Mouse (Mus musculus) stomach, embryonic 16.5 days (tissue): Measurements from ENCODE around the gene Spen. TPM values are rescaled to one million over a fixed set of nuclear protein-coding genes. Genes with fewer than 3 reads are reported as not detected.
A peak's percentile ranks its signal among the peaks of the same experiment; 100 is the strongest.
"Not testable (repeated sequence)": the region's sequence is repeated elsewhere in the genome, so short reads cannot be mapped to it uniquely, and the experiment has no call there.

ENCODE experiments used
- ATAC-seq: fragments of 200-750 bp; cut with Nextera tagmentation; 2 replicates; pipeline ENCODE4 v1.8.0; 2017; ENCODE audit warnings: moderate number of reproducible peaks, moderate TSS enrichment; ENCODE audit not compliant: insufficient read depth, low FRiP score
- H3K27ac ChIP-seq: fragments of 300-500 bp; sonication (generic); 2 replicates; pipeline ENCODE4 v1.5.1; 2014; ENCODE audit warnings: low read length
- H3K27me3 ChIP-seq: fragments of 300-500 bp; sonication (generic); 2 replicates; pipeline ENCODE4 v1.6.1; 2014; ENCODE audit warnings: low read length, control low read depth, mixed read lengths; ENCODE audit not compliant: control insufficient read depth, insufficient read depth
- H3K36me3 ChIP-seq: fragments of 300-500 bp; sonication (generic); 2 replicates; pipeline ENCODE4 v1.6.1; 2014; ENCODE audit warnings: low read length; ENCODE audit not compliant: control insufficient read depth, insufficient read depth
- H3K4me1 ChIP-seq: fragments of 300-500 bp; sonication (generic); 2 replicates; pipeline ENCODE4 v1.6.1; 2014; ENCODE audit warnings: low read length, control low read depth, mixed read lengths; ENCODE audit not compliant: control insufficient read depth, insufficient read depth
- H3K4me2 ChIP-seq: fragments of 300-500 bp; sonication (generic); 2 replicates; pipeline ENCODE4 v1.6.1; 2014; ENCODE audit warnings: low read depth, low read length, mixed read lengths
- H3K4me3 ChIP-seq: fragments of 300-500 bp; sonication (generic); replicated peaks from 2 replicates; pipeline ENCODE4 v1.5.1; 2014; ENCODE audit warnings: mild to moderate bottlenecking, low read length
- H3K9ac ChIP-seq: fragments of 300-500 bp; sonication (generic); 2 replicates; pipeline ENCODE4 v1.6.1; 2014; ENCODE audit warnings: low read length
- H3K9me3 ChIP-seq: fragments of 300-500 bp; sonication (generic); replicated peaks from 2 replicates; pipeline ENCODE4 v1.6.1; 2016; ENCODE audit warnings: low read length, control low read depth; ENCODE audit not compliant: control insufficient read depth
- WGBS: fragments of 180-500 bp; shearing (Covaris S2); extraction: QIAGEN DNeasy Blood & Tissue Kit; methylation state at CpG from one replicate; pipeline ENCODE4 v1.1.7; 2014; 5-methylcytosine and 5-hydroxymethylcytosine counted together
- polyA plus RNA-seq: library from polyadenylated mRNA; unstranded; fragments of >200 nt; fragmentation: Nextera tagmentation; extraction: Ambion mirVana; gene quantifications from 2 replicates; pipeline ENCODE4 v1.2.1, GENCODE M21; 2015

The Spen gene
- polyA plus RNA-seq, 1 experiment from 2014 or later: 6.2 TPM

GRCm38 (mm10) chr4:141564660-141565059, 26.3 kb upstream of the Spen start:
- H3K4me2 ChIP-seq: no peak overlapping the region
- 81% methylated on average over 3 of the region's 3 CpGs for WGBS
- no peak overlapping the region for H3K4me3 ChIP-seq
- H3K27me3 ChIP-seq: no peaks in the 10 kb centered on the region
- peak overlapping the region; percentile 2; the same call in 1 of the 2 replicates for H3K27ac ChIP-seq
- no peaks in the 10 kb centered on the region for H3K9me3 ChIP-seq
- H3K4me1 ChIP-seq: peaks cover 1% of the 10 kb centered on the region
- ATAC-seq: no peak
- no peak overlapping the region for H3K9ac ChIP-seq
- H3K36me3 ChIP-seq: no peaks in the 10 kb centered on the region

- Histone ChIP-seq H3K9ac (no peak overlapping the region), H3K27ac (no peak overlapping the region), H3K4me3 (no peak overlapping the region), H3K9me3 (no peaks in the 10 kb centered on the region), H3K36me3 (no peaks in the 10 kb centered on the region), H3K27me3 (no peaks in the 10 kb centered on the region), H3K4me2 (no peak overlapping the region), H3K4me1 (peaks cover 6% of the 10 kb centered on the region)
- no peak for ATAC-seq
- WGBS: 90% methylated on average over 4 of the region's 4 CpGs
Observed at GRCm38 (mm10) chr4:141564209-141564608, 25.8 kb upstream of the Spen start.

DNA sequence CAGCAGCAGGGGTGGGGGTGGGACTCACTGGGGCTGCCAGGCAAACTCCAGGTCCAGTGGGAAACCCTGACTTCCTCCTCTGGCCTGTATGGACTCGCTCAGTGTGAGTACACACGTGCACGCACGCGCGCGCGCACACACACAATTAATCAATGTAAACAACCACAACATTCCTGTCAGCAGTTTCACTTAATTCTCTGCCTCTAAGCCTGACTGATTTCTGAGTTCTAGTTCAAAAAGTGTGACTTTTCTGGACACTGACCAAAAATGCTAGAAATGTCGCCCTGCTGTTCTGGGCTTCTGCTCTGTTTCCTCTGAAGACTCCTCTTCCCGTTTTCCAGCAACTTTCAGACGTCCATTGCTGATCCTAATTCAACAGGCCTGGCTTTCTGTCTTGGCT, 23.9 kb upstream of the Spen start:
- ATAC-seq: no peak
- H3K27ac ChIP-seq: no peak overlapping the region
- no peaks in the 10 kb centered on the region for H3K9me3 ChIP-seq
- no peaks in the 10 kb centered on the region for H3K27me3 ChIP-seq
- WGBS: 70% methylated on average over 11 of the region's 11 CpGs
- no peak overlapping the region for H3K4me2 ChIP-seq
- H3K4me1 ChIP-seq: peaks cover 19% of the 10 kb centered on the region
- H3K9ac ChIP-seq: no peak overlapping the region
- H3K4me3 ChIP-seq: no peak overlapping the region
- H3K36me3 ChIP-seq: no peaks in the 10 kb centered on the region

GRCm38 (mm10) chr4:141561331-141561919, 23.0 kb upstream of the Spen start:
- H3K27ac ChIP-seq, ATAC-seq: not testable (repeated sequence)
- 75% methylated on average over 5 of the region's 5 CpGs for WGBS

DNA sequence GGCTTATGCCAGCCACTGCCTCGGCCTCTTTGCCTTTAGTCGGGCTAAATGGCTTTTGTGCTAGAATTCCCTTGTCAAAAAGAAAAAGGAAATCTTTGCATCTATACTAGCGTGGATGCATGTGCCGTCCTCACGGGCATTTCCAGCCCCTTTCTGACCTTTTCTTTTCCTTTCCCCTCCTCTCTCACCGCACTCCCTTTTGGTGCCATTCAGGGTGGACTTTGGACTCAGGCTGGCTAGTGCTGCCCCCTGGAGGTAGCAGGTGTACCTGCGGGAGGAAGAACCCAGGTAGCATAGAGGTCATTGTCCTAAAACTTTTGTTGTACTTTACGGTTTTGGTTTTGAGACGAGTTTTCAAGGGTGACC, 21.5 kb upstream of the Spen start:
- 2% methylated on average over 9 of the region's 9 CpGs for WGBS
- Histone ChIP-seq H3K9ac (peak overlapping the region; percentile 69), H3K4me2 (peak overlapping the region; percentile 88), H3K9me3 (no peaks in the 10 kb centered on the region), H3K27ac (peak overlapping the region; percentile 97), H3K4me3 (peak overlapping the region; percentile 47), H3K36me3 (no peaks in the 10 kb centered on the region), H3K4me1 (peaks cover 19% of the 10 kb centered on the region), H3K27me3 (no peaks in the 10 kb centered on the region)
- ATAC-seq: peak; percentile 52

More at GRCm38 (mm10) chr4:141561331-141561919, 23.0 kb upstream of the Spen start:
- not testable (repeated sequence) for H3K4me3 ChIP-seq, H3K9me3 ChIP-seq, H3K27me3 ChIP-seq, H3K9ac ChIP-seq, H3K36me3 ChIP-seq, H3K4me2 ChIP-seq
- H3K4me1 ChIP-seq: peaks cover 19% of the 10 kb centered on the region

DNA sequence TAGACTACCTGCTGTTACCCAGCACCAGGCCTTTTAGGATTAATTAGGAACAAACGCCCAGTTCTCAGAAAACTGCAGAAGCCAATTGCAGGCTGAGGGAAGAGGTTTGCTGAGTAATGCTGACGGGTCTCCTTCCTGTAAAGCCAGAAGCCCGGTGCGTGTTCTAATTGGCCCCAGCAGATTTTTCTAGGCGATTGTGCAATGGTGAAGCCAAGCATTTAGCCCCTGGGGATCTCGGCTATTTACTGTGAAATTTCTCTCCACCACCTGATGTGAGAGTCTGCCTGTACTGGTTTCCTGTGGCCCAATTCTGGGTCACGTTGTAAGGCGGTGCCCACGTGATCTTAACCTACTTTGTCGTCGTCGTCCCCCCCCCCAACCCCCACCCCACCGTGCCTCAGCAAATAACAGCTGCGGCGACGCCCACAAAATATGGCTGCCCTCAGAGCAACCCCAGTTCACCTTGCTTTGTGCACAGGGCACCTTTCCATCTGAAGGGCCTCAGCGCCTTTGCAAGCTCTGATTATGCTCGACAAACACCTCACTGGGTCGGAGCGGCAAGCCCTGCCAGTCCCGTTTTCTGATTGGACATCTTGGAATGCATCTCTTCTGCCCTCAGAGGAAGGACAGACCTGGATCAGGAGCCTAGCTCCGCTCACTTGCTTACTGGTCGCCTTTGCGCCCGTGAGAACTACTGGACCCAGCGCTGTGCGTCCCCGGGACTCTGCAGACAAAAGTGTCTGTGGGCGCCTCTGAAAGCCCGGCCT, 20.9 kb upstream of the Spen start:
- H3K4me2 ChIP-seq: peak overlapping the region; percentile 88
- peaks cover 19% of the 10 kb centered on the region for H3K4me1 ChIP-seq
- no peaks in the 10 kb centered on the region for H3K9me3 ChIP-seq
- peak overlapping the region; percentile 47 for H3K4me3 ChIP-seq
- peak; percentile 77 for ATAC-seq
- peak overlapping the region; percentile 97 for H3K27ac ChIP-seq
- no peaks in the 10 kb centered on the region for H3K36me3 ChIP-seq
- no peaks in the 10 kb centered on the region for H3K27me3 ChIP-seq
- WGBS: under 1% methylated on average over 30 of the region's 30 CpGs
- peak overlapping the region; percentile 69 for H3K9ac ChIP-seq

DNA sequence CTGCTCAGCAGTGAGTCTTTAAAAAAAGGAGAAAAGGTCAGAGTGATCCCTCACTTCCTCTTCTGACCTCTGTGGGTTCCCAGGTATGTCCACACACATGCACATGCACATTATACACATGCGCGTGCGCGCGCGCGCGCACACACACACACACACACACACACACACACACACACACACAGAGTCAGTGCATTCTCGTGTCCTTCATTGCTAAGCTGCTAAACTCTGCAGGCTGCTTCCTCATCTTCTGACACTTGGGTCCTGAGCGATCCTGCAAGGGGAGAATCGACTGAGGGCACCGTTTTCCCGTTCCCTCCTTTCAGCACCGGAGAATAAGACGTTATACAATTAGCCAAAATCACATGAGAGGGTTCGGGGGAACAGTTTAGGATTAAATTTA, 20.3 kb upstream of the Spen start:
- Histone ChIP-seq H3K27me3 (no peaks in the 10 kb centered on the region), H3K9ac (peak overlapping the region; percentile 69), H3K9me3 (no peaks in the 10 kb centered on the region), H3K36me3 (no peaks in the 10 kb centered on the region), H3K27ac (peak overlapping the region; percentile 97), H3K4me1 (peaks cover 19% of the 10 kb centered on the region), H3K4me2 (peak overlapping the region; percentile 88), H3K4me3 (peak overlapping the region; percentile 47)
- ATAC-seq: no peak
- WGBS: 20% methylated on average over 16 of the region's 16 CpGs

DNA sequence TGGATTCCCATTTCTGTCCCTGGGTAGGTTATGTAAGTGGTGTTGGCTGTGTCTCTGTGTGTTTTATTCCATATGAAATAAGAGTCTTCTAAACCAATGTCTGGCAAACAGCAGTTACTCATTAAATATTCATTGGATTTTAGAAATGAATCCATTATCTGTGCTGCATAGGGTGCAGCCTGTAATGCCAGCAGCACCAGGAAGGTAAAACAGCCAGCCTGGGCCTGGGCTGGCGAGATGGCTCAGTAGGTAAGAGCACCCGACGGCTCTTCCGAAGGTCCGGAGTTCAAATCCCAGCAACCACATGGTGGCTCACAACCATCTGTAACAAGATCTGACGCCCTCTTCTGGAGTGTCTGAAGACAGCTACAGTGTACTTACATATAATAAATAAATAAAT, 17.8 kb upstream of the Spen start:
- H3K9me3 ChIP-seq, ATAC-seq, H3K9ac ChIP-seq, H3K36me3 ChIP-seq, H3K27ac ChIP-seq, H3K27me3 ChIP-seq, H3K4me3 ChIP-seq, H3K4me2 ChIP-seq: not testable (repeated sequence)
- H3K4me1 ChIP-seq: peaks cover 19% of the 10 kb centered on the region
- 87% methylated on average over 6 of the region's 6 CpGs for WGBS

- not testable (repeated sequence) for H3K27me3 ChIP-seq, H3K27ac ChIP-seq
- peaks cover 15% of the 10 kb centered on the region for H3K4me1 ChIP-seq
Observed at GRCm38 (mm10) chr4:141554255-141554865, 16.0 kb upstream of the Spen start.

More at GRCm38 (mm10) chr4:141554255-141554865, 16.0 kb upstream of the Spen start:
- not testable (repeated sequence) for H3K4me2 ChIP-seq, H3K36me3 ChIP-seq, H3K9me3 ChIP-seq, H3K4me3 ChIP-seq, H3K9ac ChIP-seq, ATAC-seq
- 89% methylated on average over 8 of the region's 9 CpGs for WGBS
